Mouse (Mus musculus) thymus, postnatal 36 days (tissue): Measurements from ENCODE around the gene Rex1bd.
"Not testable (repeated sequence)": the region's sequence is repeated elsewhere in the genome, so short reads cannot be mapped to it uniquely, and the experiment has no call there.

Source experiments
- DNase-seq, 2 experiments: peaks; one replicate each; pipeline ENCODE4 v3.0.0; 2022; ENCODE audit warnings: mixed read lengths in 2 of 2

Gene Rex1bd

DNA sequence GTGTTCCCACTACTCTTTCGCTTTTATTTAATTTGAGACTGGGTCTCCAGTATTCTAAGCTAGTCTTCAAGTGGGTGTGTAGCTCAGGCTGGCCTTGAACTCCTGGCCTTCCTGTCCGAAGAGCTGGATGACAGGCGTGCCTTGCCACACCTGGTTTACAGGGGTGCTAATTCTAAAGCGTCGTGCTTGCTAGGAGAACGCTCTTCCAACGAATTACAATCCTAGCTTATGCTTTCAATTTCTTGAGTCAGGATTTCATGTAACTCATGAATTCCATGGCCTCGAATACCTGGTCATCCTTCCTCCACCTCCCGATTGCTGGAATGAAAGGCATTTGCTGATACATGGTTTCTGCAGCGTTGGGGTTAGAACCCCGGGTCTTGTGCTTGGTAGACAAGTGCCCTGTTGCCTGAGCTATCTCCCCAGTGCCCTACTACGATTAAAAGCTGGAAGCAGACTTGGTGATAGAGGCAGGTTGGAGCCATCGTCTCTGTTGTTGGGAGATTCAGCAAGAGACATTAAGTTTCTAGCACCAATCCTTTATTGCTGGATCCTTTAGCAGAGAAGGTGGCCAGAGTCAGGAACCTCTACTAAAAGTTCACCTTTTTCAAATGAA lies 21.7 kb upstream of the Rex1bd start:
- no peak for DNase-seq

DNA sequence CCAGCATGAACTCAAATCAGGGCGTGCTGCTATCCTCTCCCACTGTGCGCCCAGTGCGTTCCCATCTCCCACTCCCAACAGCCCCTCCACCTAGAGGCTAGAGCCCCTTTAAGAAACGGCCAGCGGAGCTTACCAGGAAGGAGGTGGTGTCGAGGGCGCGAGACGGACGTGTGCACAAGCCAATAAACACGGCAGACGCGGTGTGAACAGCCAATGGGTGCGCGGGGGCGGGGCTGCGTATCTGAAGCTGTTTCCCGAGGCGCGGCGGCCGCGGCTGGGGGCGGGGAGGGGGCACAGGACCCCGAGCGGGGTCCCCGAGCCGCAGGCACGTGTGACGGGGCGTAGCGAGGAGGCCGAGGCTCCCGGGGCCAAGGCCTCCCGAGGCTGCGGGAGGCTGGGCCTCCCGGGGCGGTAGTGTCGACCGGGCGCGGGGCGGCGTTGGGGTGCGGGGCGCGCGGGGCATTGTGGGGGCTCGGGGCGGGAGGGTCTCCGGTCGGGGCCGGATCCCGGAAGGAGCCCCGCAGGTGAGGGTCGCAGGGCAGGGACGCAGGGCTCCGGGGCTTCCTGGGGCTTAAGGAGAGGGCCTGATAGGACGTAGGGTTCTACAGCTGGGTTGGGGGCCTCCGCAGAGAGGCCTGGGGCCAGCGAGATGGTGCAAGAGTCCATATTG lies 21.1 kb upstream of the Rex1bd start, which contains the start of the genes Fkbp8 and Kxd1:
Gene Fkbp8, plus strand, starts transcription at position 213 of the 670 bp plus-strand sequence.
Gene Kxd1, minus strand, starts transcription at position 445 of the 670 bp plus-strand sequence.
- peak; percentile 98 to 99 for DNase-seq

DNA sequence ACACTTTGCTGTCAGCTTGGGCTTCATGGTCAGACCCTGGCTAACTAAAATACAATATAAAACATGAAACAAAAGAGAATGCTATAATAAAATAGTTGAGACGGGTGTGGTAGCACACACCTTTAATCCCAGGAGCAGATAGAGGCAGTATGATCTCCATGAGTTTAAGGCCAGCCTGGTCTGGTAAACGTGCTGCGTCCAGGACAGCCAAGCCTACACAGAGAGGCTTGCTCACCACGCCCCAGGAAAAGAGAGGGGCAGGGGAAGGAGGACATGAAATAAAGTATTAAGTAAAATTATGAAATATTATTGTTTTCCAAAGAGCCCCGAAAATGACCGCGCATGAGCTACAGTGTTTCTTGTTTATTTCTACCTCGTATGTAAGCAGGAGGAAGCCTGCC lies 20.6 kb upstream of the Rex1bd start:
- no peak for DNase-seq

DNA sequence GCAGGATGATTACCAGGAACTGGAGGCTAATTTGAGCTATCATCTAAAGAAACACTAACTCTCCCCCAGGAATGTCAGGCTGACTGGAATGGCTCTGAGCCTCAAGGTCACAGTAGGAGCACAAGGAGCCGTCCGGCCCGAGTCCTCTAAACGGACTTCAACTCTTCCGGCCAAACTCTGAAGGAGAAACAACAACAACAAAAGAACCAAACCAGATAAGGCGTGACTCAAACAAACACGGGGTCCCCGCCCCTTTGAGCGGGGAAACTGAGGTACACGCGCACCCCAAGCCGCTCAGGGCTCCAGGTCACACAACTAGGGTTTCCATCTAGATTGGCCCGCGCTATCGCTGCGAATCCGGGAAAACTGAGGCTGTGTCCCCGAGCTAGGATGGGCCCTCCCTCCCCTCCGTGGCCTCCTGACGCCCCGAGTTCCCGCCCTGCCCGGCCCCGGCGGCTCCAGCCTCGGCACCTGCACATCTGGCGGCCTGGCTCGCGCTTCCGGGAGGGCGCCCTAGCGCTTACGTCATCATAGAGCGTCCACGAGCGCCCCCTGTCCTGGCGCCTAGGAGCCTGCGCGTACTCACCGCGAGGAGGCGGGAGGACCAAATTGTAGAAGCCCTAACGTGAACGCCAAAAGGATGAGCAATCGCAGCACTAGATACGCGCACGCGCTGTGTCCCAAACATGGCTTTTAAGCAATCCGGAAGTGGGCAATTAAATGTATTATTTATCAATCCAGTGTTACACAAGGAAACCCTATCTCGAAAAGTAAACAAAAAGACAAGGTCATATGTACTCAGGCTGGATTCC lies 16.2 kb upstream of the Rex1bd start:
- DNase-seq: peak; percentile 95 to 97

DNA sequence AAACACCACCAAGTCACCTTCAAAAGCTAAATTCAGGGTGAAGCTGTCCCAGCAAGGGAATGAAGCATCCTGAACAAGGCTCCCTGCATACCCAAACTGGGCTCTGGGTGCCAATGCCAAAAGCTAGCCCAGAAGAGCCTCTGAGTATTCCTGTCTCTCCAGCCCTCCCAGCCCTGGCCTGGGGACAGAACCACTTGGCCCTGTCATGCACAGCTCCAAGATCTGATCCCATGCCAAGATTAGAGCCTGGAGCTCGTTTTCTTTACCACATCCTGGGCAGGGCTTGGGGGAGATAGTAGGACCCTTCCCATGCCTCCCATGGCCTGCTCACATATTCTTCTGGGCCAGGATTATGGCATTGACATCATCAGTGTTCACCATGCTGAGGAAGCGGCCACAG lies 13.1 kb upstream of the Rex1bd start:
- DNase-seq: no peak

DNA sequence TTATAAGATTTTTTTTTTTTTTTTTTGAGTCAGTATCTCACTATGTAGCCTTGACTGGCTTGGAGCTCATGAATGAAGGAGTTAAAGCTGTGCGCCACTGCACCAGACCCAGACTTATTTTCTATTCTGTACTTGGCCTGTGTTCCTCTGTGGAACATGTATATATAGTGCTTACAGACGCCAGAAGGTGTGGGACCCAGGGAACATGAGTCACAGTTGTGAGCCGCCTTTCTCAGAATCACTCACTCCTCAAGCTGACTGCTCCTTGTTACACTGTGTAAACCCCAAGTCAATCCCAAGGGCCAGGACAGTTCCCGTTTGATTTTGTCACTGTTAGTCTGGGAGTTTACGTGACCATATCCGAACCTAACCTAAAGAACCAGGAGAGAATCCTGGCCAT lies 12.5 kb upstream of the Rex1bd start:
- no peak for DNase-seq

DNA sequence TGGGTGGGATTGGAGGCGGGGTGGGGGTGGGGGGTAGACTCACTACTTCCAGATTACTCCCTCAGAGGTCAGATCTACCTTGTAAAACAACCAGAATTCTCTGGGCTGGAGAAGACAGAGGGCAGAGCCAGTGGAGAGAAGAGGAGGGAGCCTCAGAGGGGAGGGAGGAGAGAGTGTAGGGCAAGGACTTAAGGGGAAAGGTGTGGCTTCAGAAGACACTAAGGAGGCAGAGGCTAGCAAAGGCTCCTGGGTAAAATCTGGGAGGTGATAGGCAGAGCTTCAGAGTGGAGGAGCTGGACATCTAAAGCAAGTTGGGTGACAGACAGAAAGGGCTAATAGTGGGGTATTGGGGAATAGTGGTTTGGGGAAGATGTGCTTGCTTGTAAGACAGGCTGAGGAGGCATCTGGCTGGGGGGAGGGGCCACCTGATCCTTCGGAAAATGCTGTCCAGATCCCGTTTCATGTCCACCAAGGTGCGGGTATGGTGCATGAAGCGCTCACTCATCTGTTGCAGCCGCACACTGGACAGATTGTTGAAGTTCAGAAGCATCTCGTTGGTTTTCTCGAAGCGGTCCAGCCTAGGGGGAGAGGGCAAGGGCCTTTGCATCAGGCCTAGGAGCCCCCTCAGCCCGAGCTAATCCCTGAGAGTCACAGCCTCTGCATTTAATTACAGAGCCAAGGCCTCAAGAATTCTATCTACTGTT lies 11.5 kb upstream of the Rex1bd start:
- DNase-seq: no peak

DNA sequence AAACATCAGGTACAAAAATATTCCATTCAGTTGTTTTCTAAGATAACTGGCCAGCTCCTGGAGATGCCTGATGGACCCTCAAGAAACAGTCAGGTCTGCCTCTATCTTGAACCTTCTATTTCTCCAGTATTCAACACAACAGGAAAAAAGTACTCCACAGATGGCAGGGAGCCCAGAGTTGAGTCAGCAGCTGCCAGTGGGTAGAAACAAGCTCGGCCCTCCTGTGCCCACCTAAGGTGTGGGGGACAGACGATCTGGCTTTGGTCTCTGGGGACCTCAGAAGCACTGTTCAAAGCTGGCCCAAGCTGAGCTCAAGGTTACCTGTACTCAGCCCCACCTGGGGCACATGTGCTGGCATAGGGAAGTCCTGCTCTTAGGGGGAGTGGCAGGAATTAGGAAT lies 6.9 kb upstream of the Rex1bd start:
- DNase-seq: no peak

DNA sequence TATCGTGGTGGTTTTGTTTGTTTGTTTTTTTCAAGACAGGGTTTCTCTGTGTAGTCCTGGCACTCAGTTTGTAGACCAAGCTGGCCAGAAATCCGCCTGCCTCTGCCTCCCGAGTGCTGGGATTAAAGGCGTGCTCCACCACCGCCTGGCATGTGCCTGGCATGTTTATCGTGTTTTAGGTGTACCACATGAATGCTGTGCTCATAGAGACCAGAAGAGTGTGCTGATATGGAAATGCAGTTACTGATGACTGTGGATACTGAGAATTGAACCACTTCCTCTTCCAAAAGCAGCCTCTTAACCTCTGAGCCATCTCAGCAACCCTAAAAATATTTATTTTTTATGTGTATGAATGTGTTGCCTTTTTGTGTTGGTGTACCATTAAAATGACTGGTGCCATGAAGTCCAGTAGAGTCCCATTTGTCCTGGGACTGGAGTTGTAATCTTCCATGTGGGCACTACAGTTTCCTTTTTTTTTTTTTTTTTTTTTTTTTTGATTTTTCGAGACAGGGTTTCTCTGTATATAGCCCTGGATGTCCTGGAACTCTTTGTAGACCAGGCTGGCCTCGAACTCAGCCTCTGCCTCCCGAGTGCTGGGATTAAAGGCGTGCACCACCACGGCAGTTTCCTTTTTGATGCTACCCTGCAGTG lies 5.8 kb upstream of the Rex1bd start:
- no peak for DNase-seq

DNA sequence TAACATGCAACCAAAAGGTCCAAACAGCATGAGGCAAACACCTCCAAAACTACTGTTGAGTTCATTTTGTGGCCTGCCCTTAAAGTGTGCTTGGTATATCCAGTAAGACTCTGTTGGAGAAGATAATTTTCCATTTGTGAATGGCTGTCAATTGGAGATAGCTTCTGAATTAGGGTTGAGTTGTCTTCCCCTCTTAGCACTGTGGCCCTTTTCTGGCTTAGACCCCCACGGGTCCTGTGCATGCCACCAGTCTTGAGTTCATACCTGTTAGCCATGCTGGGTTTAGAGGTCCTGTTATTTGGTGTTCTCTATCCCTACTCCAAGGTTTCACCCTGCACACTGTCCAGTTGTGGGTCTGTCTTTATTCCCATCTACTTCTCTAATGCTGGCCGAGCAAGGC lies 5.2 kb upstream of the Rex1bd start:
- DNase-seq: no peak

DNA sequence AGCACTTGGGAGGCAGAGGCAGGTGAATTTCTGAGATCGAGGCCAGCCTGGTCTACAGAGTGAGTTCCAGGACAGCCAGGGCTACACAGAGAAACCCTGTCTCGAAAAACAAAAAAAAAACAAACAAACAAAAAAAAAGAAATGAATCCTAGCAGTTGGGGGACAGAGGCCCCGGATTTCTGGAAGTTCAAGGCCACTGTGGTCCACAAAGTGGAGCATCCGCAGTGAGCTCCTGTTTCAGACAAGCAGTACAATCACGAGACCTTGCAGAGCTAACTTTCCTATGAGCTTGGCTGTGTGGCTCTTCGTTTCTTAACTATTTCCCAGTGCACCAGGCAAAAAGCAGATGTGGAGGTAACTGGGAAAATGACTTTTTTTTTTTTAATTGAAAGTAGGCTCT lies 4.6 kb upstream of the Rex1bd start:
- DNase-seq: not testable (repeated sequence)

DNA sequence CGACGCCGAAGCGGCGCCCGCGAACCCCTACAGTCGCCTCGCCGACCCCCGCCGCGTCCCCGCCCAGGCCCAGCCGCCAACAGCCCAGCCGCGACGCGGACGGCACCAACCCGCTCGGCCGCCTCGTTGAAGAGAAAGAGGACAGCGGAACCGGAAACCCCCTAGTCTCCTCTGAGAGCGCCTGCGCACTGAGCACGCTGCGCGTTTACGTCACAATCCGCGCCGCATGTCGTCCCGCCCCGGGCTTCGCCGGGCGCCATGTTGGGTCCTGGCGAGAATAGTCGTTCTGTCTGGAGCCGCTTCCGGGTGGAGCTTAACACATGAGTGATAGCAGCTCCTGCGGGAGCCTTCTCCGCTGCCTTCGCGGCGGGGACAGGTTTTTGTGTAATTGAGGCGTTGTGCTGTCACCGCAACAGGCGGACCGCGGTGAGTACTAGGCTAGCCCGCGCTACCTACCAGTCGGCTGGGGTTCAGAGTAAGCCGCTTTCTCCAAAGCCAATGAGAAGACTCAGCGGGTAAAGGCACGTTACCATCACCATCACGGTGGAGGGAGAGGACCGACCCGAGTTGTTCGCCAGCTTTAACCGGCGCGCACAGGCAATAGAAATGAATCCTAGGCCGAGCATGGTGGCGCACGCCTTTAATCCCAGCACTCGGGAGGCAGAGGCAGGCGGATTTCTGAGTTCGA lies 3.8 kb upstream of the Rex1bd start, which contains the start of gene Uba52:
Gene Uba52, minus strand, starts transcription at position 574 of the 688 bp plus-strand sequence.
- peak; percentile 97 to 98 for DNase-seq

DNA sequence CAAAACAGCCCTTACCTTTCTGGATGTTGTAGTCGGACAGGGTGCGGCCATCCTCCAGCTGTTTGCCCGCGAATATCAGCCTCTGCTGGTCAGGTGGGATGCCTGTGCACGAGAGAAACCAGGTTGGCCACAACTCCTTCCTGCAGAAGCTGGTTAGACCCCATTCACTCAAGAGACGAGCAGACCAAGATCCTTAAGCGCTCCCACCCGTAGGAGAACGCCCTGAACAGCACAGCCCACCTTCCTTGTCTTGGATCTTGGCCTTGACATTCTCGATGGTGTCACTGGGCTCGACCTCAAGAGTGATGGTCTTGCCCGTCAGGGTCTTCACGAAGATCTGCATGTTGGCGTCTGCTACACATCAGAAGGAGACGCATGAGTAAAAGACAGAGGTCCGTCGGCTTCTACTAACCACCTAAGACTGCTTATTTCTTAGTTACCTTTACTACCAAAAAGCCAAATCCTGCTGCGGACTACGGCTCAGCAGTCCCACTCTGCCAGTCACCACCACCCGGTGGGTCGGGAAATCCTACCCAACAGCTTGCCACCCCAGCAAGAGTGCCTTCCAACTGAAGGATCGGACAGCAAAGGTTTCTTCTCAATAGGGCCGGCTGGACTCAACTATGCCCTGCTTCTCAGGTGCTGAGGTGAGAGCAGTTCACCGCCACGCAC lies 2.9 kb upstream of the Rex1bd start:
- DNase-seq: no peak

DNA sequence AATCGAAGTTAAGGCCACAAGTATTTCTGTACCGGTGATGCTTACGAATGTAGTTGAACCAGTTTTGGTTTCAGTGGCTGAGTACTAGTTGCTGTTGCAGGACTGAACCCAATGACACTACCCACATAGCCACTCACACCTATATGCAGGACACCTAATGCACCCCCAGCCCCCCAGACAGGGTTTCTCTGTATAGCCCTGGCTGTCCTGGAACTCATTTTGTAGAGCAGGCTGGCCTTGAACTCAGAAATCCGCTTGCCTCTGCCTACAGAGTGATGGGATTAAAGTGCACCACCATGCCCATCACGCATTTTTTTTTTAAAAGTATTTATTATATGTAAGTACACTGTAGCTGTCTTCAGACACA lies 458 bp upstream of the Rex1bd start:
- DNase-seq: no peak

DNA sequence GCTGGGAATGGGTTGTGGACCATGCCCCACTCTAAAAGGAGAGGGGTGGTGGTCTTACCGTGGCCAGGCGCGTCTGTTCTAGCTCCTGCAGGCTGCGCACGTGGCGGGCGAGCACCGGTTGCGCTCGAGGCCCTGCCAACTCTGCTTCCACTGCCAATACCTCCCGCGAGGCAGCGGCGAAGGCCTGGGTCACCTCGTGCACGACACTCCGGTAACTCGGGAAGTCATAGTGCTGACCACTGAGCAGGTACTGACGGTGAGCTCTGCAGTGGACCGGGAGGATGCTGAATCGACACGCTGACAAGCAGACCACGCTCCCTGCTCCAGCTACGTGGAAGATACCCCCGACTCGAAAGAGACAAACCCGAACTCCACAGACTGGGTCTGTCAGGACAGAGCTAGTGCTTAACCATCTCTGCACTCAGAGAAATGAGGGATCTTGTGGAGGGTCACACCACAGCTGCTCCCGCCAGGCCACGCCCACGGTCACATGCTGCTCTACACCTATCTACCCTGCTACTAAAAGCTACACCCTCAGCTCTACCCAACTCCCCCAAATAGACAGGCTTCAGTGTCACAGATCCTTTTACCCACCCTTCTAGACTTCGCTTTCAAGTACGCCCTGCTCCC lies 739 bp downstream of the Rex1bd start:
- peak in 1 of 2 experiments; percentile 46 for DNase-seq

DNA sequence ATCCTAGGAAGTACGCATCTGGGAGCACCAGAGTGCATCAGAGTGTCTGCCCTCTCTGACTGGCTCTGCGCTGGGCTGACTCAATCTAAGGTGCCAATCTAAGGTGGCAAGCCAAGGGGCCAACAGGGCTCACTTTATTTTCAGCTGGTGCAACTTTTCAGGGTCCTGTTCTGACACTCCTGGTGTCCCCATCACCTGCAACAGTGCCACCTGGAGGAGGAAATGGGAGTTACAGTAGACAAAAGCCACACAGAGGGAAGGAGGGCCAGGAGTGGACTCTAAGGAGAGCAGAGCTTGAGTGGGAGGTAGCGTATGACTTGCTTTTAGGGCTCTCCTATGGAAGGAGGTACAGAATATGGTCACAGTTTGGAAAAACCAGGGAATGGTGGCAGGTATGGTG lies 1.7 kb downstream of the Rex1bd start:
- peak; percentile 66 to 76 for DNase-seq

DNA sequence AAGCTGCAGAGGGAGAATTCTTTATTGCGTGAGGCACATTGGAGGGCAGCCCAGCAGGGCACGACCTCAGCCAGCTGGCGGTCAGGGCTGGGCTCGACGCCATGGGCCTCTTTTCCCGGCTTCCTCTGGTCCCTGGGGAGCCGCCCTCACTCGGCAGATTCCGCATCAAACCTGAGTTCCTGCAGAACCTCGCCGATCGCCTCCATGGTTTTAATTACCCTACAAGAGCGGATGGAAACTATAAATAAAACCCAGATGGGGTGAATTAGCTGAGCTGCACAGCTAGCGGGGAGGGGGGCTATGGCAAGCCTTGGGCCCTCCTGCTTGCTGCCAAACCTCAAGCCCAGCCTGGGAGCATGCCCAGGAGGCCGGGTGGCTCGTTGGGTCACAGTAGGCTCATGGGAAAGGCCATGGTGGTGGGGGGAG lies 2.2 kb downstream of the Rex1bd start:
- DNase-seq: no peak

DNA sequence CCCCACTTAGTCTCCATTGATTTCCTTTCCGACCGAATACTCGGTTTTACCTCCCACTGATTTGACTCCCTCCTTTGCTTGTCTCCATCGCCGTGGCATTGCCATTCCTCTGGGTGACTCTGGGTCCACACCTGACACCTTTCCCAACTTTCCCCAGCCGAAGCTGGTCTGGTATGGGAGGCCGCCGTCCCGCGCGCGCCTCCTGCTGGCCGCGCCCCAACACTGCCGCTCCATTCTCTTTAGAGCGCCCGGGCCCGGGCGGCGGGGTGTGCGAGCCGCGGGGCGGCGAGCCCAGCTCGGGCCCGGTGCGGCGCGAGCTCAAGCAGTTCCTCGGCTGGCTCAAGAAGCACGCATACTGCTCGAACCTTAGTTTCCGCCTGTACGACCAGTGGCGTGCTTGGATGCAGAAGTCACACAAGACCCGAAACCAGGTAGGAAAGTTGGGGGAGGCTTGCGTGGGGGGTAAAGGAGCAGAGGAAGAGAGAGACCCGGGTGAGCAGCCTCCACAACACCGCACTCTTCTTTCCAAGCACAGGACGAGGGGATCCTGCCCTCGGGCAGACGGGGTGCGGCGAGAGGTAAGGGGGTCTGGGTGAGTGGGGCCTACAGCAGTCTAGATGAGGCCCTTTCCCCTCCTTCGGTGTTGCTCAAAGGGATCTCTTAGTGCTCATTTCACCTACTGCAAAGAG lies 3.3 kb downstream of the Rex1bd start:
- peak; percentile 60 to 64 for DNase-seq

DNA sequence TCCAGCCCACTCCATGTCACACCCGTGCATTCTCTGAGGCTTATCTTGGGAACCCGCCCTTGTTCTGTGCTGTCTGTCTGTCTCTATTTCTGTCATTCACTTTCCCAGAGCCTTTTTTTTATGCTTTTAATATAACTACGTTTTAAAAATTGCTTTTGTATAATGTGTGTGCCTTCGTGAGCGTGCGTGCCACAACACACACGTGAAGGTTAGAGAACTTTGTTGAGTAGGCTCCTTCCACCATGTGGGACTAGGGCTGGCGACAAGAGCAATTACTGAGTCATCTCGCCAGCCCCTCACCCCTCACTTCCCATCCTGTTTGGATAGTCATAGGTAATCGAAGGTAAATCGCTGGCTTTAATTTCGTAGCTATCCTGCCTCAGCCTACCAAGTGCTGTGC lies 4.0 kb downstream of the Rex1bd start:
- no peak for DNase-seq
